Mouse (Mus musculus) forebrain, embryonic 12.5 days (tissue): ENCODE data around the gene Gtpbp1. TPM values are rescaled to one million over a fixed set of nuclear protein-coding genes. Genes with fewer than 3 reads are reported as not detected.

Source experiments
- ATAC-seq: fragments of 200-750 bp; cut with Nextera tagmentation; 2 replicates; pipeline ENCODE4 v1.8.0; 2017; ENCODE audit warnings: moderate TSS enrichment; ENCODE audit not compliant: low FRiP score
- H3K27ac ChIP-seq: fragments of 300-500 bp; sonication (generic); 2 replicates; pipeline ENCODE4 v1.5.1; 2016; ENCODE audit warnings: mild to moderate bottlenecking
- H3K27me3 ChIP-seq: fragments of 300-500 bp; sonication (generic); 2 replicates; pipeline ENCODE4 v1.6.1; 2016; ENCODE audit warnings: mild to moderate bottlenecking
- H3K36me3 ChIP-seq: fragments of 300-500 bp; sonication (generic); replicated peaks from 2 replicates; pipeline ENCODE4 v1.6.1; 2016; ENCODE audit warnings: mild to moderate bottlenecking
- H3K4me1 ChIP-seq: fragments of 300-500 bp; sonication (generic); 2 replicates; pipeline ENCODE4 v1.6.1; 2016
- H3K4me2 ChIP-seq: fragments of 300-500 bp; sonication (generic); 2 replicates; pipeline ENCODE4 v1.6.1; 2016; ENCODE audit warnings: mild to moderate bottlenecking, moderate library complexity
- H3K4me3 ChIP-seq: fragments of 300-500 bp; sonication (generic); replicated peaks from 2 replicates; pipeline ENCODE4 v1.5.1; 2016; ENCODE audit warnings: mild to moderate bottlenecking
- H3K9ac ChIP-seq: fragments of 300-500 bp; sonication (generic); 2 replicates; pipeline ENCODE4 v1.6.1; 2016; ENCODE audit warnings: mild to moderate bottlenecking
- H3K9me3 ChIP-seq: fragments of 300-500 bp; sonication (generic); 2 replicates; pipeline ENCODE4 v1.6.1; 2016
- WGBS: fragments of 180-500 bp; shearing (Covaris S2); methylation state at CpG from one replicate; pipeline ENCODE4 v1.1.7; 2016; 5-methylcytosine and 5-hydroxymethylcytosine counted together
- polyA plus RNA-seq: library from polyadenylated mRNA; unstranded; fragments of >200 nt; fragmentation: Nextera tagmentation; extraction: Ambion mirVana; gene quantifications from 2 replicates; pipeline ENCODE4 v1.2.1, GENCODE M21; 2016

Gtpbp1 gene
- polyA plus RNA-seq, 1 experiment from 2014 or later = 55.7 TPM

DNA sequence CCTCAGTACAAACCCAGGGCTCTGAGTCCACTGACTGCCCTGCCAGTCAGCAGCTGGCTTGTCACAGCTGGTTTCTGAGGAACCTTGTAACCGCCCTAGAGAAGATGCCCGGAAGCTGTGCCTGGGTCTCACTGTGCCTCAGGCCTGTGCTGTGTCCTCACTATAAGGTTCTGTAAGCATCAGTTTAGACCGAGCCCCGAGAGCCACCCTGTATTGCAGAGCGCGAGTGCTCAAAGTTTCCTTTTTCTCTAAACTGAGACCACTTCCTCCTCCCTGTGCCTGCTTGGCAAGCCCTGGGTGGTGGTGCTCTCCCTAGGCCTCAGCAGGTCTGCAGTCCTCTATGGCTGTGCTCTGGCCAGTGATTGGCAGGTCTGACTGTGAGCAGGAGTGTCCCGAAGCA, 58.5 kb downstream of the Gtpbp1 start:
- Histone ChIP-seq H3K9me3 (no peaks in the 10 kb centered on the region), H3K36me3 (no peaks in the 10 kb centered on the region), H3K4me3 (no peak overlapping the region), H3K4me1 (no peaks in the 10 kb centered on the region), H3K27me3 (no peaks in the 10 kb centered on the region), H3K9ac (no peak overlapping the region), H3K27ac (no peak overlapping the region), H3K4me2 (no peak overlapping the region)
- 90% methylated on average over 7 of the region's 7 CpGs for WGBS
- no peak for ATAC-seq

DNA sequence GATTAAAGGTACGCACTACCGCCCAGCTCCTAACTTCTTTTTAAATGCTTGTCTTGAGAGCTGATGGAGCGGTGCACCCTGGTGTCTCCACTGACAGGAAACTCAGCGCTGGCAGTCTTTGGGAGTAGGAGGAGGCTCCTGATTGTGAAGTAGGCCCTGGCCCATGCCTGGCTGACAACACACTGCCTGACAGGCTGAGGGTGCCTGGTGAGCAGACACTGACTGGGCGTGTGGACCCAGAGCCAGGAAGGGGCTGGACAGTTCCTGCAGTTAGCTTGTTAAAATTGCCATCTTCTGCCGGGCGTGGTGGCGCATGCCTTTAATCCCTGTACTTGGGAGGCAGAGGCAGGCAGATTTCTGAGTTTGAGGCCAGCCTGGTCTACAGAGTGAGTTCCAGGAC, 59.6 kb downstream of the Gtpbp1 start:
- no peak for ATAC-seq
- Histone ChIP-seq H3K4me3 (no peak overlapping the region), H3K36me3 (no peaks in the 10 kb centered on the region), H3K9ac (no peak overlapping the region), H3K4me2 (no peak overlapping the region), H3K27me3 (no peaks in the 10 kb centered on the region), H3K4me1 (no peaks in the 10 kb centered on the region), H3K9me3 (no peaks in the 10 kb centered on the region), H3K27ac (no peak overlapping the region)
- 93% methylated on average over 8 of the region's 8 CpGs for WGBS

DNA sequence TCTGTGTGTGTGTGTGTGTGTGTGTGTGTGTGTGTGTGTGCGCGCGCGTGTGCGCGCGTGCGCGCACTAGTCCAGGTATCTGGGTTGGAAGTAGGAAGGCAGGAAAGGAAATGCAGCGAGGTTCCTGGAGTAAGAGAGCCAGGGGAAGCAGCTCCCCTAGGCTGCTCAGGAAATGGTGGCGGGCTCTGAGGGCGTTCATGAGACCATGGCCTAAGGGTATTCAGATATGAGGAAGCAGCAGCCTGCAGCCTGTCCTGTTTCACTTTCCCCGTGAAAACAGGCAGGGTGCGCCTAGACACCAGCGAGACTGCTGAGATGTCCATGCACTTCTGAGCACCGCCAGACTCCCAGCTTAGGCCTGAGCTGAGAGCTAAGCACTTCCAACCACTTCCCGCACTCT, 61.1 kb downstream of the Gtpbp1 start:
- 87% methylated on average over 17 of the region's 17 CpGs for WGBS
- no peak overlapping the region for H3K9ac ChIP-seq
- H3K27me3 ChIP-seq = no peaks in the 10 kb centered on the region
- no peak overlapping the region for H3K4me3 ChIP-seq
- no peaks in the 10 kb centered on the region for H3K9me3 ChIP-seq
- H3K4me1 ChIP-seq = peaks cover 11% of the 10 kb centered on the region
- H3K27ac ChIP-seq = no peak overlapping the region
- ATAC-seq = no peak
- H3K36me3 ChIP-seq = no peaks in the 10 kb centered on the region
- H3K4me2 ChIP-seq = no peak overlapping the region

DNA sequence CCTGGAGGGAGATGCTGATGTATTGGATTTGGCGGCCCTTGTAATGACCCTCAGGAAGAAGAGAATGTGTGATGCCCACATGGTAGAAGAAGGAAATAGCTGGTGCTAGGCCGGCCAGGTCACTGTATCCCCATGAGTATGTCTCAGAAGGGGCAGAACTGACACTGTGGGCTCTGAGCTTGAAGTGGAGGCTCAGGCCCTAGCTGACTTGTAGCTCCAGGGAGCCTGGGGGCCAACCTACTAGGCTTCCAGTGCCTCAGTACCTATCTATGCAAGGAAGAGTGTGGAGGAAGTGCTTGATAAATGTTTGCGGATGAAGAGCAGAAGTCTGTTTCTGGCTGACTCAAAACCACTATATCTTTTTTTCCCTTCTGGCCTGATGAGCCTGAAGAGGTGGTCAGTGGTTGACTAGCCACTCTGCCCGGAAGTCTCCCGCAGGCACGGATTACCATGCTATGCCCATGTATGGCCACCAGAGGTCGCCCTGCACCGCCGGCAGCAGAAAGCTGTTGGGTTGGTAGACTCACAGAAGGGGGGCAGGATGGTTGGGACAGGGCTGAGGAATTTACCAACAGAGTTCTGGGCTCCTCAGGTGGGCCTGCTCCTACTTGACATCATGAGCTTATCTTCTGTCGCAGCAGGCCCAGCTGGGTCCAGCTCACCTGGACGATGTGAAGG, 62.2 kb downstream of the Gtpbp1 start:
- H3K27me3 ChIP-seq = no peaks in the 10 kb centered on the region
- WGBS = 24% methylated on average over 11 of the region's 11 CpGs
- peak; percentile 46; the same call in 1 of the 2 replicates for ATAC-seq
- H3K9ac ChIP-seq = no peak overlapping the region
- H3K4me3 ChIP-seq = no peak overlapping the region
- no peak overlapping the region for H3K27ac ChIP-seq
- H3K36me3 ChIP-seq = no peaks in the 10 kb centered on the region
- no peak overlapping the region for H3K4me2 ChIP-seq
- peaks cover 12% of the 10 kb centered on the region for H3K4me1 ChIP-seq
- H3K9me3 ChIP-seq = no peaks in the 10 kb centered on the region

DNA sequence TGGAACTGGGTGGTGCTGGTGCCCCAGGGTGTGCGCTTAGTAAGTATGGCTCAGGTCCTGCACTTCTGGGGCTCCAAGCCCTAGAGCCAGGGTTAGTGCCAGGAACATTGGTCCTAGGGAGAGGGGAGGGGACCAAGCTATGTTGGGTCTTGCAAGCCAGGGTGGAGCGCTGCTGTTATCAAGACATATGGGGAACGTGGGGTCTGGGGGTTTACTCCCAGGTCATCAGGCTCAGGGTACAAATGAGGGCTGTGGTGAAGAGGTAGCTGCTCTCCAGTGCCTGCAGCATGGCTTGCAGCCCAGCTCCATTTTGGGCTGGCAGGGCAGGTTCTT, 62.7 kb downstream of the Gtpbp1 start:
- peak; percentile 27; the same call in 1 of the 2 replicates for ATAC-seq
- no peak overlapping the region for H3K9ac ChIP-seq
- WGBS = 90% methylated on average over 3 of the region's 3 CpGs

DNA sequence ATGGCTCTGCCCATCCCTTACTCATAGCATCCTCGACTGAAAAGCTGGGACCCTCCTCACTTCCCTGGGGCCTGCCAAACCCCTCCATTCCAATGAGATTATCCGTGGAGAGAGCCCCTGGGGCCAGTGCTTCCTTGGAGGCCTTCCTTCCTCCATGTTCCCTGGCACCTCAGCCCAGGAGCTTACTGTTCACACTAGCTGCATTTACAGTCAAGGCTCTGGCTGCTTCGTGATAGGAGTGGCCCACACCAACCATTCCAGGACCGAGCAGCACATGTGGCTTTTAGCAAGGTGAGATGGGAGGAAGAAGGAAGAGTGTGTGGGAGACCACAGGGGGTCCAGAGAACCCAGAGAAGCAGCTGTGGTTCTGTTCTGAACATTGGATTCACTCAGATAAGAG, 63.2 kb downstream of the Gtpbp1 start:
- Histone ChIP-seq H3K4me3 (no peak overlapping the region), H3K9me3 (no peaks in the 10 kb centered on the region), H3K27me3 (no peaks in the 10 kb centered on the region), H3K4me2 (no peak overlapping the region), H3K9ac (no peak overlapping the region), H3K4me1 (peaks cover 12% of the 10 kb centered on the region), H3K27ac (no peak overlapping the region), H3K36me3 (no peaks in the 10 kb centered on the region)
- ATAC-seq = no peak
- 56% methylated on average over 4 of the region's 4 CpGs for WGBS

More for the DNA sequence above, 62.7 kb downstream of the Gtpbp1 start:
- H3K36me3 ChIP-seq = no peaks in the 10 kb centered on the region
- no peak overlapping the region for H3K4me3 ChIP-seq
- no peak overlapping the region for H3K4me2 ChIP-seq
- no peak overlapping the region for H3K27ac ChIP-seq
- peaks cover 12% of the 10 kb centered on the region for H3K4me1 ChIP-seq
- H3K27me3 ChIP-seq = no peaks in the 10 kb centered on the region
- no peaks in the 10 kb centered on the region for H3K9me3 ChIP-seq

DNA sequence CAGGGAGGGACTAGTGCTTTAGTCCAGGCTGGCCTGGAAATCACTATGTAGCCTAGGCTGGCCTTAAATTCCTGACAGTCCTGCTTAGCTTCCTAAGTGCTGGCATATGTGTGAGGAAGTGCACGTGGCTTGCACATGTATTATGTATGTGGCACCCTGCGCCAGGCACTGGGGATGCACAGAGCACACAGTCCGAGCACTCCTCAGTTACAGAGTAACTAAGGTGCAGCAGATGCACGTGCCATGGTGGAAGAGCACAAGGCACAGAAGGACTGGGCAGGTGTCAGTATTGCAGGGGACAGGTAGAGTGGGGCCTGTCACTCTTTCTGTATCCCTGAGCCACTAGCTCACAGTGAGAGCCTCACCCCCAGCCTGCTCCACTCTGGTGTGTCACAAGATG, 64.5 kb downstream of the Gtpbp1 start:
- Histone ChIP-seq H3K4me2 (no peak overlapping the region), H3K4me3 (no peak overlapping the region), H3K9ac (no peak overlapping the region), H3K4me1 (peaks cover 12% of the 10 kb centered on the region), H3K27me3 (no peaks in the 10 kb centered on the region), H3K36me3 (no peaks in the 10 kb centered on the region), H3K9me3 (no peaks in the 10 kb centered on the region), H3K27ac (no peak overlapping the region)
- no peak for ATAC-seq
- WGBS = 89% methylated on average over 4 of the region's 4 CpGs

DNA sequence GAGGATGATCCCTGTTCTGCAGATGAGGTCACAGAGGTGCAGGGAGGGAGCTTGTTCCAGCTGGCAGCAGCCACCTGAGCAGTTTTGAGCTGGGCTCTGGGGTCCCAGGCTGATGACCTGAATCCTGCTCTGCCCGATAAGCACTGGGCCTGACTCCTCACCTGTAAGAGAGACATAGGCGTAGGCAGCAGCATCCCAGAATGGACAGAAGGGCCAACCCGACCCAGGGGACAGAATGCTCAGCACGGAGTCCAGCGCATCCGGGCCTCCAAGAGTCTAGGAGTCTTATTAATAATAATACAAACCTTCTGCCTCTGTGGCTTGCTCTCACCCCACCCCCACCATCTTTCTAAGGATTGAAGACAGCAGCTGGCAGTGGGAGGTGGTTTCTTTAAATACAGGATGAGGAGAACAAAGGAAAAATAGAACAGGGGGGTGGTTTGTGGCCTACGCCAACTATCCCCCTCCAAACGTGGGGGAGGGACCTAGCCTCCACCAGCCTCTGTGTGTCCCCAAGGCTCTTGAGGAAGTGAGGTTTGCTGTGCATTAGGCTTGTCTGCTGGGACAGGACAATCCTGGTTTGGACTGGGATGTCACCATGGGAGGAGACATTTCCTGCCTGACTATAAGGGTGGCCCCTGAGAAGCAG, 65.5 kb downstream of the Gtpbp1 start:
- H3K9ac ChIP-seq = no peak overlapping the region
- peaks cover 4% of the 10 kb centered on the region; the same call in 1 of the 2 replicates for H3K36me3 ChIP-seq
- H3K9me3 ChIP-seq = no peaks in the 10 kb centered on the region
- H3K4me3 ChIP-seq = no peak overlapping the region
- no peaks in the 10 kb centered on the region for H3K27me3 ChIP-seq
- 77% methylated on average over 8 of the region's 8 CpGs for WGBS
- no peak for ATAC-seq
- no peak overlapping the region for H3K4me2 ChIP-seq
- H3K27ac ChIP-seq = 0 out of 2 replicates have a peak overlapping the region, but pooled peaks have one; percentile 42
- H3K4me1 ChIP-seq = peaks cover 12% of the 10 kb centered on the region

DNA sequence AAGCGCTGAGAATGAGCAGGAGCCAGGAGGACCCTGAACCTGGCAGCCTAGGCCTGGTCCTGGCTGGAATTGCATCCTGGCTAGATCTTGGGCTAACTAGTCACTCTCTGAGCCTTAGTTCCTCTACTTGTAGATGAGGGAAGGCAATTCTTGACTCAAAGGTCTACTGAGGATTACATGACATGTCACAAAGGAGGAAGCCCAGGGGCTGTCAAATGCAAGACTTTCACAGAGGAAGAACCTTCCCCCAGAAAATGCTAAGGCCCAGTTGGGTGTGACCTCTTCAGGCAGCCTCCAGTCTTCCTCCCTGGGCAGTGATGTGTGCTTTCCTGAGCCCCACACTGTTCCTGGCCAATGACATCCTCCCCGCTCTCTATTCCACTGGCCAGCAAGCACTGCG, 66.5 kb downstream of the Gtpbp1 start:
- no peak for ATAC-seq
- H3K4me2 ChIP-seq = no peak overlapping the region
- H3K27me3 ChIP-seq = no peaks in the 10 kb centered on the region
- no peak overlapping the region for H3K4me3 ChIP-seq
- peaks cover 13% of the 10 kb centered on the region for H3K36me3 ChIP-seq
- peaks cover 12% of the 10 kb centered on the region for H3K4me1 ChIP-seq
- 87% methylated on average over 3 of the region's 3 CpGs for WGBS
- H3K9me3 ChIP-seq = no peaks in the 10 kb centered on the region
- no peak overlapping the region for H3K27ac ChIP-seq
- H3K9ac ChIP-seq = no peak overlapping the region

DNA sequence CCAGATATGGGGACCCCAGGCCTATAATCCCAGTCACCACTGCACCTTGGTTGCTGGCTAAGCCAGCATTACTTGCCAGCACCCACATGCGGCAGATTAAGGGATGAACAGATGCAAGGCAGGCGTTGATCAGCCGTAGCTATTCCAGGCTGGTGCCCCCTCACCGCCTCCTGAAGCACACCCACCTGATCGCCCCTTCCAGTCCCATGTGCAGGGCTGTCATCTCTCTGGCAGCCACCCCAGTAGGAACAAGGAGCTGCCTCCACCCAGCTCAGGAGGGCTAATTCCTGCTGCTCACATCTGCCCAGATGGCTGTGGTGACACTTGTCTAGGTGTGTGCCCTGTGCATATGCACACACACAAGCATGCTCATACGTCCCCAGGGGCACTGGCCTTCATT, 70.3 kb downstream of the Gtpbp1 start:
- Histone ChIP-seq H3K27ac (no peak overlapping the region), H3K4me3 (no peak overlapping the region), H3K9ac (no peak overlapping the region), H3K36me3 (peaks cover 41% of the 10 kb centered on the region), H3K27me3 (no peaks in the 10 kb centered on the region), H3K4me2 (no peak overlapping the region), H3K9me3 (no peaks in the 10 kb centered on the region), H3K4me1 (peaks cover 10% of the 10 kb centered on the region)
- no peak for ATAC-seq
- WGBS = 87% methylated on average over 6 of the region's 6 CpGs

DNA sequence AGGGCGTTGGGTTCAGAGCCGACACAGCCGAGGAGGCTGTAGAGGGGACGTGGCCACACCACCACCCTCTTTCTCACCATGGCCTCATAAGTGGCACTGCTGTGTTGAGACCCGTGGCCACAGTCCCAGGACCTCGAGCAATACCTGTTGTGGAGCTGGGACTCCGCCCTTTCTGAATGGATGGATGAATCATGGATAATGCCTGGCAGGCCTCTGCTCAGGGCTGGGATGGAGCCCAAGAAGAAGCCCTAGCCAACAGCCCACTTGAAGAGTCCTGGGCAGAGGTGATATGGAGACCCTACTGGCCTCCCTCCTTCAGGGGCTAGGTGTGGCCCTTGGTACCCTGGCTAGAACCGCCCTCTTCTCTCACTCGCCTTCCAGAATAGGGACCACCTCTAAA, 72.4 kb downstream of the Gtpbp1 start:
- Histone ChIP-seq H3K36me3 (peaks cover 41% of the 10 kb centered on the region), H3K4me2 (no peak overlapping the region), H3K27ac (no peak overlapping the region), H3K4me3 (no peak overlapping the region), H3K9ac (no peak overlapping the region), H3K27me3 (no peaks in the 10 kb centered on the region), H3K4me1 (peaks cover 6% of the 10 kb centered on the region; the same call in 1 of the 2 replicates), H3K9me3 (no peaks in the 10 kb centered on the region)
- ATAC-seq = no peak
- 94% methylated on average over 9 of the region's 9 CpGs for WGBS

DNA sequence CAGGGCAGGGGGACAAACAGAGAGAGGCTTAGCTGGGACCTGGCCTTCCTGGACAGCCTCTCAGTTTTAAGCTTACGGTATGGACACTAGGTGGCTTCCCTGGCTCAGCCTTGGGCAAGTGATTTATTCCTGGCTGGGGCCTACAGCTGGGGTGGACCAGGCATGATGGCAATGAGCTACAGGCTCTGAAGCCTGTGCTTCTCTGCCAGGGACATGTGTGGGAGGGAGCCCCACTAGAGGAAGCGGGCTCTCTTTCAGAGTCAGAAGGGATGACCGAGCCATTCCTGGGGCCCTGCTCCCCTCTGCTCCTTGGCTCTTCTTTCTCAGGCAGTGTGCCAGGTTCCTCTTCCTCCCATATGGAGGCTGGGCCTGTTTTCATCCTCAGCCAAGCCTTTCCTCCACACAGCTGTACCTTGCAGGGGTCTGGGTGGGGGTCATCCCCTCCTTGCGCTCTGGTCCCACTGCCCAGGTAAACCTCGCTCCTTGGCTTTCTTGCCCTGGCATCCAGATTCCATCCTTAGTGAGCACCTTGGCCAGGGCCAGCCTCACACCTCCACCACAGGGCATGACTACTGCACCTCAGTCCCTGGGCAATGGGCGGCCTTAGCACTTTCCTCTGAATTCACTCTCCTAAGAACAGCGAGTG, 73.1 kb downstream of the Gtpbp1 start:
- H3K27ac ChIP-seq = no peak overlapping the region
- no peaks in the 10 kb centered on the region for H3K9me3 ChIP-seq
- H3K9ac ChIP-seq = no peak overlapping the region
- no peaks in the 10 kb centered on the region for H3K27me3 ChIP-seq
- no peak for ATAC-seq
- peaks cover 6% of the 10 kb centered on the region; the same call in 1 of the 2 replicates for H3K4me1 ChIP-seq
- 92% methylated on average over 7 of the region's 7 CpGs for WGBS
- H3K36me3 ChIP-seq = peaks cover 41% of the 10 kb centered on the region
- no peak overlapping the region for H3K4me3 ChIP-seq
- no peak overlapping the region for H3K4me2 ChIP-seq
